Mouse (Mus musculus) midbrain, embryonic 14.5 days (tissue): ENCODE data around the gene D10Wsu102e. TPM values are rescaled to one million over a fixed set of nuclear protein-coding genes. Genes with fewer than 3 reads are reported as not detected.
"Not testable (repeated sequence)": the region's sequence is repeated elsewhere in the genome, so short reads cannot be mapped to it uniquely, and the experiment has no call there.

Experiments
- ATAC-seq: fragments of 200-750 bp; cut with Nextera tagmentation; 2 replicates; pipeline ENCODE4 v1.8.0; 2017; ENCODE audit warnings: moderate number of reproducible peaks, moderate library complexity; ENCODE audit not compliant: low FRiP score, low TSS enrichment
- DNase-seq: peaks from one replicate; pipeline ENCODE4 v3.0.0-alpha.2; 2015
- H3K27ac ChIP-seq: fragments of 300-500 bp; sonication (generic); replicated peaks from 2 replicates; pipeline ENCODE4 v1.5.1; 2014; ENCODE audit warnings: mild to moderate bottlenecking, low read depth, low read length, moderate library complexity
- H3K27me3 ChIP-seq: fragments of 300-500 bp; sonication (generic); 2 replicates; pipeline ENCODE4 v1.6.1; 2014; ENCODE audit warnings: low read length, control low read depth, mixed read lengths; ENCODE audit not compliant: control insufficient read depth, insufficient read depth
- H3K36me3 ChIP-seq: fragments of 300-500 bp; sonication (generic); 2 replicates; pipeline ENCODE4 v1.6.1; 2014; ENCODE audit warnings: low read length, control low read depth; ENCODE audit not compliant: control insufficient read depth, insufficient read depth
- H3K4me1 ChIP-seq: fragments of 300-500 bp; sonication (generic); 2 replicates; pipeline ENCODE4 v1.6.1; 2014; ENCODE audit warnings: mild to moderate bottlenecking, antibody characterized with exemption, low read length, control low read depth; ENCODE audit not compliant: control insufficient read depth, insufficient read depth
- H3K4me2 ChIP-seq: fragments of 300-500 bp; sonication (generic); 2 replicates; pipeline ENCODE4 v1.6.1; 2014; ENCODE audit warnings: mild to moderate bottlenecking, low read length, moderate library complexity
- H3K4me3 ChIP-seq: fragments of 300-500 bp; sonication (generic); replicated peaks from 2 replicates; pipeline ENCODE4 v1.5.1; 2014; ENCODE audit warnings: low read depth, low read length
- H3K9ac ChIP-seq: fragments of 300-500 bp; sonication (generic); replicated peaks from 2 replicates; pipeline ENCODE4 v1.6.1; 2014; ENCODE audit warnings: mild to moderate bottlenecking, low read length, moderate library complexity
- H3K9me3 ChIP-seq: fragments of 300-500 bp; sonication (generic); 2 replicates; pipeline ENCODE4 v1.6.1; 2016; ENCODE audit warnings: low read length, control low read depth, mixed read lengths; ENCODE audit not compliant: control insufficient read depth
- WGBS: fragments of 180-500 bp; shearing (Covaris S2); extraction: QIAGEN DNeasy Blood & Tissue Kit; methylation state at CpG from one replicate; pipeline ENCODE4 v1.1.7; 2014; 5-methylcytosine and 5-hydroxymethylcytosine counted together
- polyA plus RNA-seq: library from polyadenylated mRNA; unstranded; fragments of >200 nt; fragmentation: Nextera tagmentation; extraction: Ambion mirVana; gene quantifications from 2 replicates; pipeline ENCODE4 v1.2.1, GENCODE M21; 2014

Gene D10Wsu102e
- polyA plus RNA-seq, 1 experiment from 2014 or later, result 1.1 TPM

- Histone ChIP-seq H3K36me3 (peaks cover 41% of the 10 kb centered on the region), H3K27me3 (no peaks in the 10 kb centered on the region), H3K4me2 (no peak overlapping the region), H3K4me1 (no peaks in the 10 kb centered on the region), H3K9ac (no peak overlapping the region), H3K4me3 (no peak overlapping the region), H3K27ac (no peak overlapping the region), H3K9me3 (no peaks in the 10 kb centered on the region)
- DNase-seq (no peak), ATAC-seq (no peak)
- WGBS, result 89% methylated on average over 3 of the region's 3 CpGs
Observed at GRCm38 (mm10) chr10:83374045-83374656, 14.1 kb downstream of the D10Wsu102e start.

GRCm38 (mm10) chr10:83375458-83375857 is 15.4 kb downstream of the D10Wsu102e start:
- not testable (repeated sequence) for H3K4me1 ChIP-seq, DNase-seq, H3K27me3 ChIP-seq, H3K4me3 ChIP-seq, H3K9me3 ChIP-seq, H3K9ac ChIP-seq, ATAC-seq, H3K4me2 ChIP-seq, H3K27ac ChIP-seq
- 95% methylated on average over 5 of the region's 5 CpGs for WGBS
- peaks cover 36% of the 10 kb centered on the region for H3K36me3 ChIP-seq

- H3K4me2 ChIP-seq, result no peak overlapping the region
- ATAC-seq (no peak), DNase-seq (no peak)
- 94% methylated on average over 8 of the region's 8 CpGs for WGBS
- H3K4me1 ChIP-seq, result no peaks in the 10 kb centered on the region
- no peaks in the 10 kb centered on the region for H3K9me3 ChIP-seq
- H3K27ac ChIP-seq, result no peak overlapping the region
- H3K4me3 ChIP-seq, result no peak overlapping the region
- no peak overlapping the region for H3K9ac ChIP-seq
- H3K36me3 ChIP-seq, result peaks cover 20% of the 10 kb centered on the region
- H3K27me3 ChIP-seq, result no peaks in the 10 kb centered on the region
Observed at GRCm38 (mm10) chr10:83376911-83377682, 17.1 kb downstream of the D10Wsu102e start.

- H3K4me1 ChIP-seq, result no peaks in the 10 kb centered on the region
- no peak overlapping the region for H3K9ac ChIP-seq
- H3K27ac ChIP-seq, result no peak overlapping the region
- H3K36me3 ChIP-seq, result peaks cover 14% of the 10 kb centered on the region
- no peaks in the 10 kb centered on the region for H3K27me3 ChIP-seq
- no peak overlapping the region for H3K4me3 ChIP-seq
- DNase-seq (peak; percentile 46), ATAC-seq (no peak)
- WGBS, result 86% methylated on average over 9 of the region's 9 CpGs
- H3K9me3 ChIP-seq, result no peaks in the 10 kb centered on the region
- no peak overlapping the region for H3K4me2 ChIP-seq
Observed at GRCm38 (mm10) chr10:83378083-83378833, 18.2 kb downstream of the D10Wsu102e start.

- 93% methylated on average over 2 of the region's 2 CpGs for WGBS
- Histone ChIP-seq H3K36me3 (0 out of 2 replicates have a peak, but pooled peaks cover 5% of the 10 kb centered on the region), H3K4me2 (no peak overlapping the region), H3K27me3 (no peaks in the 10 kb centered on the region), H3K9ac (no peak overlapping the region), H3K4me3 (no peak overlapping the region), H3K9me3 (no peaks in the 10 kb centered on the region), H3K4me1 (no peaks in the 10 kb centered on the region), H3K27ac (no peak overlapping the region)
- ATAC-seq, result no peak
- DNase-seq, result no peak
Observed at GRCm38 (mm10) chr10:83380501-83380900, 20.5 kb downstream of the D10Wsu102e start.

- no peak for ATAC-seq
- 93% methylated on average over 4 of the region's 4 CpGs for WGBS
Observed at GRCm38 (mm10) chr10:83382528-83382927, 22.5 kb downstream of the D10Wsu102e start.

GRCm38 (mm10) chr10:83382988-83383387 is 23.0 kb downstream of the D10Wsu102e start:
- Histone ChIP-seq H3K27me3 (no peaks in the 10 kb centered on the region), H3K27ac (no peak overlapping the region), H3K9ac (no peak overlapping the region), H3K4me1 (no peaks in the 10 kb centered on the region), H3K4me3 (no peak overlapping the region), H3K4me2 (no peak overlapping the region), H3K9me3 (no peaks in the 10 kb centered on the region), H3K36me3 (0 out of 2 replicates have a peak, but pooled peaks cover 5% of the 10 kb centered on the region)
- 83% methylated on average over 2 of the region's 2 CpGs for WGBS
- ATAC-seq (no peak), DNase-seq (no peak)

More at GRCm38 (mm10) chr10:83382528-83382927, 22.5 kb downstream of the D10Wsu102e start:
- 0 out of 2 replicates have a peak, but pooled peaks cover 5% of the 10 kb centered on the region for H3K36me3 ChIP-seq
- H3K4me1 ChIP-seq, result no peaks in the 10 kb centered on the region
- H3K9ac ChIP-seq, result no peak overlapping the region
- no peak overlapping the region for H3K27ac ChIP-seq
- no peaks in the 10 kb centered on the region for H3K27me3 ChIP-seq
- no peak overlapping the region for H3K4me2 ChIP-seq
- DNase-seq, result no peak
- no peaks in the 10 kb centered on the region for H3K9me3 ChIP-seq
- no peak overlapping the region for H3K4me3 ChIP-seq

GRCm38 (mm10) chr10:83383863-83384262 is 23.8 kb downstream of the D10Wsu102e start:
- no peaks in the 10 kb centered on the region for H3K27me3 ChIP-seq
- ATAC-seq (no peak; the same call in 1 of the 2 replicates), DNase-seq (no peak)
- no peak overlapping the region for H3K4me2 ChIP-seq
- H3K27ac ChIP-seq, result no peak overlapping the region
- no peaks in the 10 kb centered on the region for H3K9me3 ChIP-seq
- no peaks in the 10 kb centered on the region for H3K4me1 ChIP-seq
- 92% methylated on average over 13 of the region's 13 CpGs for WGBS
- 0 out of 2 replicates have a peak, but pooled peaks cover 5% of the 10 kb centered on the region for H3K36me3 ChIP-seq
- H3K9ac ChIP-seq, result no peak overlapping the region
- H3K4me3 ChIP-seq, result no peak overlapping the region
